Mouse (Mus musculus) heart, embryonic 13.5 days (tissue): ENCODE results near the gene Sccpdh. TPM values are rescaled to one million over a fixed set of nuclear protein-coding genes. Genes with fewer than 3 reads are reported as not detected.
"Not testable (repeated sequence)": the region's sequence is repeated elsewhere in the genome, so short reads cannot be mapped to it uniquely, and the experiment has no call there.

Experiments
- ATAC-seq: fragments of 200-750 bp; cut with Nextera tagmentation; 2 replicates; pipeline ENCODE4 v1.8.0; 2017; ENCODE audit warnings: moderate TSS enrichment; ENCODE audit not compliant: insufficient number of reproducible peaks, low FRiP score, low TSS enrichment; ENCODE audit errors: extremely low read depth
- H3K27ac ChIP-seq: fragments of 300-500 bp; sonication (generic); replicated peaks from 2 replicates; pipeline ENCODE4 v1.5.1; 2015; ENCODE audit warnings: moderate library complexity, mild to moderate bottlenecking, inconsistent platforms
- H3K27me3 ChIP-seq: fragments of 300-500 bp; sonication (generic); replicated peaks from 2 replicates; pipeline ENCODE4 v1.6.1; 2015; ENCODE audit warnings: mild to moderate bottlenecking, inconsistent platforms
- H3K36me3 ChIP-seq: fragments of 300-500 bp; sonication (generic); 2 replicates; pipeline ENCODE4 v1.6.1; 2015; ENCODE audit warnings: mild to moderate bottlenecking, inconsistent platforms
- H3K4me1 ChIP-seq: fragments of 300-500 bp; sonication (generic); 2 replicates; pipeline ENCODE4 v1.6.1; 2015; ENCODE audit warnings: inconsistent platforms
- H3K4me2 ChIP-seq: fragments of 300-500 bp; sonication (generic); 2 replicates; pipeline ENCODE4 v1.6.1; 2015; ENCODE audit warnings: inconsistent platforms, mild to moderate bottlenecking, moderate library complexity
- H3K4me3 ChIP-seq: fragments of 300-500 bp; sonication (generic); 2 replicates; pipeline ENCODE4 v1.5.1; 2015; ENCODE audit warnings: moderate library complexity, mild to moderate bottlenecking, inconsistent platforms
- H3K9ac ChIP-seq: fragments of 300-500 bp; sonication (generic); 2 replicates; pipeline ENCODE4 v1.6.1; 2015; ENCODE audit warnings: inconsistent platforms, mild to moderate bottlenecking, moderate library complexity
- H3K9me3 ChIP-seq: fragments of 300-500 bp; sonication (generic); 2 replicates; pipeline ENCODE4 v1.6.1; 2016; ENCODE audit warnings: inconsistent platforms
- WGBS: fragments of 180-500 bp; shearing (Covaris S2); methylation state at CpG from one replicate; pipeline ENCODE4 v1.1.7; 2015; ENCODE audit warnings: mixed read lengths; 5-methylcytosine and 5-hydroxymethylcytosine counted together
- polyA plus RNA-seq: library from polyadenylated mRNA; unstranded; fragments of >200 nt; fragmentation: Nextera tagmentation; extraction: Ambion mirVana; gene quantifications from 2 replicates; pipeline ENCODE4 v1.2.1, GENCODE M21; 2015

Gene Sccpdh
- polyA plus RNA-seq, 1 experiment from 2014 or later, result 76.8 TPM

- no peak overlapping the region for H3K9ac ChIP-seq
- 64% methylated on average over 3 of the region's 3 CpGs for WGBS
Measured at GRCm38 (mm10) chr1:179644151-179644550, 23.9 kb upstream of the Sccpdh start.

GRCm38 (mm10) chr1:179645101-179645979 lies 22.7 kb upstream of the Sccpdh start:
- Histone ChIP-seq H3K4me2 (peak overlapping the region; percentile 58), H3K9ac (peak overlapping the region; percentile 58; the same call in 1 of the 2 replicates), H3K27ac (no peak overlapping the region), H3K27me3 (no peaks in the 10 kb centered on the region), H3K36me3 (no peaks in the 10 kb centered on the region), H3K4me3 (peak overlapping the region; percentile 26), H3K4me1 (peaks cover 11% of the 10 kb centered on the region; the same call in 1 of the 2 replicates), H3K9me3 (no peaks in the 10 kb centered on the region)
- ATAC-seq, result no peak
- WGBS, result 56% methylated on average over 13 of the region's 13 CpGs

More at GRCm38 (mm10) chr1:179644151-179644550, 23.9 kb upstream of the Sccpdh start:
- Histone ChIP-seq H3K4me2 (no peak overlapping the region), H3K4me1 (peaks cover 11% of the 10 kb centered on the region; the same call in 1 of the 2 replicates), H3K27me3 (no peaks in the 10 kb centered on the region), H3K27ac (no peak overlapping the region), H3K36me3 (no peaks in the 10 kb centered on the region), H3K9me3 (no peaks in the 10 kb centered on the region), H3K4me3 (no peak overlapping the region)
- ATAC-seq, result no peak

GRCm38 (mm10) chr1:179645980-179646268 lies 22.1 kb upstream of the Sccpdh start:
- H3K9ac ChIP-seq, result peak overlapping the region; percentile 58; the same call in 1 of the 2 replicates
- 17% methylated on average over 4 of the region's 4 CpGs for WGBS
- H3K9me3 ChIP-seq, result no peaks in the 10 kb centered on the region
- no peaks in the 10 kb centered on the region for H3K27me3 ChIP-seq
- H3K27ac ChIP-seq, result no peak overlapping the region
- no peak for ATAC-seq
- peaks cover 11% of the 10 kb centered on the region; the same call in 1 of the 2 replicates for H3K4me1 ChIP-seq
- peak overlapping the region; percentile 58 for H3K4me2 ChIP-seq
- no peaks in the 10 kb centered on the region for H3K36me3 ChIP-seq
- H3K4me3 ChIP-seq, result peak overlapping the region; percentile 26

GRCm38 (mm10) chr1:179648678-179649077 lies 19.3 kb upstream of the Sccpdh start:
- H3K9ac ChIP-seq, H3K27me3 ChIP-seq, ATAC-seq, H3K27ac ChIP-seq, H3K4me3 ChIP-seq, H3K4me2 ChIP-seq, H3K36me3 ChIP-seq, H3K9me3 ChIP-seq: not testable (repeated sequence)
- WGBS, result 65% methylated on average over 4 of the region's 5 CpGs
- H3K4me1 ChIP-seq, result peaks cover 11% of the 10 kb centered on the region; the same call in 1 of the 2 replicates

- H3K9me3 ChIP-seq, result no peaks in the 10 kb centered on the region
- H3K4me3 ChIP-seq, result no peak overlapping the region
- H3K27ac ChIP-seq, result no peak overlapping the region
- no peak for ATAC-seq
- no peaks in the 10 kb centered on the region for H3K36me3 ChIP-seq
- 55% methylated on average over 3 of the region's 3 CpGs for WGBS
- no peak overlapping the region for H3K9ac ChIP-seq
- no peaks in the 10 kb centered on the region for H3K27me3 ChIP-seq
- no peak overlapping the region for H3K4me2 ChIP-seq
- H3K4me1 ChIP-seq, result peaks cover 11% of the 10 kb centered on the region; the same call in 1 of the 2 replicates
Measured at GRCm38 (mm10) chr1:179649324-179649723, 18.7 kb upstream of the Sccpdh start.

- no peak for ATAC-seq
- WGBS, result 57% methylated on average over 4 of the region's 4 CpGs
- Histone ChIP-seq H3K27me3 (no peaks in the 10 kb centered on the region), H3K4me3 (no peak overlapping the region), H3K9ac (no peak overlapping the region), H3K27ac (no peak overlapping the region), H3K36me3 (no peaks in the 10 kb centered on the region), H3K4me2 (no peak overlapping the region), H3K9me3 (no peaks in the 10 kb centered on the region), H3K4me1 (peaks cover 11% of the 10 kb centered on the region; the same call in 1 of the 2 replicates)
Measured at GRCm38 (mm10) chr1:179650284-179650683, 17.7 kb upstream of the Sccpdh start.

GRCm38 (mm10) chr1:179651224-179651623 lies 16.8 kb upstream of the Sccpdh start:
- WGBS, result 70% methylated on average over 5 of the region's 5 CpGs
- ATAC-seq, result no peak
- H3K4me2 ChIP-seq, result no peak overlapping the region

GRCm38 (mm10) chr1:179663065-179663464 lies 4.9 kb upstream of the Sccpdh start:
- H3K9ac ChIP-seq, result no peak overlapping the region
- WGBS, result 71% methylated on average over 5 of the region's 5 CpGs
- H3K4me3 ChIP-seq, result no peak overlapping the region
- ATAC-seq, result no peak
- no peak overlapping the region for H3K27ac ChIP-seq
- no peaks in the 10 kb centered on the region for H3K9me3 ChIP-seq
- no peak overlapping the region for H3K4me2 ChIP-seq
- H3K36me3 ChIP-seq, result no peaks in the 10 kb centered on the region
- 0 out of 2 replicates have a peak, but pooled peaks cover 3% of the 10 kb centered on the region for H3K4me1 ChIP-seq
- no peaks in the 10 kb centered on the region for H3K27me3 ChIP-seq

More at GRCm38 (mm10) chr1:179651224-179651623, 16.8 kb upstream of the Sccpdh start:
- Histone ChIP-seq H3K4me1 (peaks cover 7% of the 10 kb centered on the region; the same call in 1 of the 2 replicates), H3K27ac (no peak overlapping the region), H3K4me3 (no peak overlapping the region), H3K27me3 (no peaks in the 10 kb centered on the region), H3K36me3 (no peaks in the 10 kb centered on the region), H3K9ac (no peak overlapping the region), H3K9me3 (no peaks in the 10 kb centered on the region)

GRCm38 (mm10) chr1:179664309-179664930 lies 3.6 kb upstream of the Sccpdh start:
- no peaks in the 10 kb centered on the region for H3K9me3 ChIP-seq
- H3K4me1 ChIP-seq, result peaks cover 9% of the 10 kb centered on the region
- no peak for ATAC-seq
- H3K27ac ChIP-seq, result no peak overlapping the region
- H3K36me3 ChIP-seq, result no peaks in the 10 kb centered on the region
- WGBS, result 70% methylated on average over 4 of the region's 4 CpGs
- H3K9ac ChIP-seq, result no peak overlapping the region
- no peaks in the 10 kb centered on the region for H3K27me3 ChIP-seq
- H3K4me3 ChIP-seq, result no peak overlapping the region
- H3K4me2 ChIP-seq, result no peak overlapping the region

GRCm38 (mm10) chr1:179666971-179667370 lies 1.0 kb upstream of the Sccpdh start:
- H3K9ac ChIP-seq, result peak overlapping the region; percentile 91; the same call in 1 of the 2 replicates
- H3K9me3 ChIP-seq, result no peaks in the 10 kb centered on the region
- 72% methylated on average over 2 of the region's 2 CpGs for WGBS
- H3K27me3 ChIP-seq, result no peaks in the 10 kb centered on the region
- no peak for ATAC-seq
- H3K36me3 ChIP-seq, result peaks cover 10% of the 10 kb centered on the region
- peak overlapping the region; percentile 80 for H3K4me2 ChIP-seq
- H3K4me3 ChIP-seq, result peak overlapping the region; percentile 87; the same call in 1 of the 2 replicates
- H3K4me1 ChIP-seq, result peaks cover 17% of the 10 kb centered on the region
- no peak overlapping the region for H3K27ac ChIP-seq

GRCm38 (mm10) chr1:179667450-179667849 lies 560 bp upstream of the Sccpdh start:
- H3K4me1 ChIP-seq, result peaks cover 17% of the 10 kb centered on the region
- H3K4me2 ChIP-seq, result peak overlapping the region; percentile 80
- peak overlapping the region; percentile 91 for H3K9ac ChIP-seq
- H3K27me3 ChIP-seq, result no peaks in the 10 kb centered on the region
- no peaks in the 10 kb centered on the region for H3K9me3 ChIP-seq
- no peak for ATAC-seq
- peak overlapping the region; percentile 90 for H3K27ac ChIP-seq
- peak overlapping the region; percentile 87 for H3K4me3 ChIP-seq
- 5% methylated on average over 7 of the region's 7 CpGs for WGBS
- peaks cover 14% of the 10 kb centered on the region for H3K36me3 ChIP-seq
